Mouse (Mus musculus) skeletal muscle tissue, adult 2 months (tissue): ENCODE measurements around the gene Gps2.

Experiments
- DNase-seq: peaks from one replicate; pipeline ENCODE4 v3.0.0-alpha.2; 2012; ENCODE audit warnings: low read depth, low spot score

Gene Gps2

DNA sequence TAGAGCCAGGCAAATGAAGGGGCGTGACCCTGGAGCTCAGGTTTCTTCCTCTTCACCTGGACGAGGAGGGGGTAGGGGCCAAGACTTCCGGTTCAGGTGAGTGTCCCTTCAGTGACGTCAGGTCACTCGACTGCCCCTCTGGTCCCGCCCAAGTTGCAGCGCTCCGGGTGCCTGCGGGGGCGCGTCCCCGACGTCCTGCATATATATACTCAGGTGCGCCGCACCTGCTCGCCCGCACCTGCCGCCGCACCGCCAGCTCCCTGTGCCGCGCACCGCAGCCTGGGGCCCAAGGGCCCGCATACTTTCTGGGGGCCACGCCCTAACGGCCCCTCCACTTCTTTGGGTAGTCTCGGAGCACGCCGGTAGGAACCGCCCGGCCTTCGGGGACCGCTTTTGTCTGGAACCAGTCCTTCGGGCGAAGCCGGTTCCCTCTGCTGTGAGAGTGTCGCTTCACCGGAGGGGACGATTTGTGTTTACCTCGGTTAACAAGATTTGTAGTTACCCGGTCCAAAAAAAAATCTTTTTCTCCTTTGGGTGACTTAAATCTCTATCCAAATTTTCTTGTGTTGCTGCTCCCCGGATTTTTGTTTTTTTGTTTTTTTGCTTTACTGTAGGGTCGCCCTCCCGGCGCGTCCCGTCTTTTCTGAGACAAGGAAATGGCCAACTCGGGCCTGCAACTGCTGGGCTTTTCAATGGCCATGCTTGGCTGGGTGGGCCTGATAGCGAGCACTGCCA lies 51.8 kb downstream of the Gps2 start:
- DNase-seq: no peak
